Mouse (Mus musculus) stomach, embryonic 16.5 days (tissue): ENCODE results near the gene Fmc1. TPM values are rescaled to one million over a fixed set of nuclear protein-coding genes. Genes with fewer than 3 reads are reported as not detected.

ENCODE experiments used
- microRNA-seq: library from miRNA; unstranded; fragments of <30 nt; microRNA quantifications from one replicate; pipeline ENCODE4, GENCODE M21; 2016
- polyA plus RNA-seq: library from polyadenylated mRNA; unstranded; fragments of >200 nt; fragmentation: Nextera tagmentation; extraction: Ambion mirVana; gene quantifications from 2 replicates; pipeline ENCODE4 v1.2.1, GENCODE M21; 2015

Gene Fmc1
- polyA plus RNA-seq, 1 experiment from 2014 or later: 140 TPM

Small RNA genes lying within 50 kb of the gene (microRNA-seq; reads per million reads assigned to microRNA genes)
- 0.99 reads per million for gene Mir7670

Other genes starting within 250 kb of the Fmc1 start
- gene Zc3hav1l, start 234.2 kb upstream of the Fmc1 start, polyA plus RNA-seq: 6.9 and 7.0 TPM in 2 replicates
- gene Zc3hav1, start 178.9 kb upstream of the Fmc1 start, polyA plus RNA-seq: 10.0 and 12.3 TPM in 2 replicates
- 4.6 and 5.6 TPM in 2 replicates for gene Ttc26, start 152.0 kb upstream of the Fmc1 start, polyA plus RNA-seq
- 8.5 and 13.0 TPM in 2 replicates for gene Ubn2, start 99.6 kb upstream of the Fmc1 start, polyA plus RNA-seq
- 32.9 and 37.7 TPM in 2 replicates for gene Luc7l2, start 17.8 kb downstream of the Fmc1 start, polyA plus RNA-seq
- 1.5 and 1.9 TPM in 2 replicates for gene Klrg2, start 103.7 kb downstream of the Fmc1 start, polyA plus RNA-seq
- 0.52 and 0.70 TPM in 2 replicates for gene Clec2l, start 129.6 kb downstream of the Fmc1 start, polyA plus RNA-seq